Mouse (Mus musculus) thymus, adult 2 months (tissue): ENCODE results near the gene Phc2. TPM values are rescaled to one million over a fixed set of nuclear protein-coding genes. Genes with fewer than 3 reads are reported as not detected.

ENCODE experiments used
- DNase-seq: peaks from one replicate; pipeline ENCODE4 v3.0.0; 2021
- H3K27ac ChIP-seq: fragments of 200-500 bp; 2 replicates; pipeline ENCODE4 v1.5.1; 2012; ENCODE audit warnings: low read length, control low read depth; ENCODE audit not compliant: control insufficient read depth, insufficient read depth
- H3K27me3 ChIP-seq: fragments of 200-500 bp; 2 replicates; pipeline ENCODE4 v1.6.1; 2012; ENCODE audit warnings: mild to moderate bottlenecking, low read length, moderate library complexity, mixed read lengths; ENCODE audit not compliant: control insufficient read depth, insufficient read depth
- H3K36me3 ChIP-seq: fragments of 200-500 bp; 2 replicates; pipeline ENCODE4 v1.6.1; 2012; ENCODE audit warnings: mild to moderate bottlenecking, low read length, moderate library complexity; ENCODE audit not compliant: control insufficient read depth, insufficient read depth
- H3K4me1 ChIP-seq: fragments of 200-500 bp; replicated peaks from 2 replicates; pipeline ENCODE4 v1.6.1; 2012; ENCODE audit warnings: low read length; ENCODE audit not compliant: control insufficient read depth, insufficient read depth
- H3K4me3 ChIP-seq: fragments of 200-500 bp; 2 replicates; pipeline ENCODE4 v1.5.1; 2012; ENCODE audit warnings: mild to moderate bottlenecking, low read length, control low read depth, moderate library complexity; ENCODE audit not compliant: control insufficient read depth, insufficient read depth
- CTCF ChIP-seq: fragments of 200-500 bp; IDR thresholded peaks from 2 replicates; pipeline ENCODE4 v1.5.1; 2012; ENCODE audit warnings: mild to moderate bottlenecking, control low read depth, low read length, moderate library complexity, borderline replicate concordance; ENCODE audit not compliant: control insufficient read depth, poor library complexity, insufficient read depth; ENCODE audit errors: extremely low read depth
- POLR2A ChIP-seq: fragments of 200-500 bp; IDR thresholded peaks from 2 replicates; pipeline ENCODE4 v1.6.1; 2012; ENCODE audit warnings: mild to moderate bottlenecking, low read length, control low read depth, moderate library complexity; ENCODE audit not compliant: control insufficient read depth, poor library complexity, insufficient read depth; ENCODE audit errors: extremely low read depth
- WGBS: fragments of 180-500 bp; shearing (Covaris S2); methylation state at CpG from one replicate; pipeline ENCODE4 v1.1.7; 2018; 5-methylcytosine and 5-hydroxymethylcytosine counted together
- polyA plus RNA-seq: library from polyadenylated mRNA; depleted of rRNA; stranded (reverse); fragments of >200 nt; gene quantifications from 2 replicates; pipeline ENCODE4 v1.2.3, GENCODE M21; 2012

Gene Phc2
- polyA plus RNA-seq, 1 experiment: 139 TPM

DNA sequence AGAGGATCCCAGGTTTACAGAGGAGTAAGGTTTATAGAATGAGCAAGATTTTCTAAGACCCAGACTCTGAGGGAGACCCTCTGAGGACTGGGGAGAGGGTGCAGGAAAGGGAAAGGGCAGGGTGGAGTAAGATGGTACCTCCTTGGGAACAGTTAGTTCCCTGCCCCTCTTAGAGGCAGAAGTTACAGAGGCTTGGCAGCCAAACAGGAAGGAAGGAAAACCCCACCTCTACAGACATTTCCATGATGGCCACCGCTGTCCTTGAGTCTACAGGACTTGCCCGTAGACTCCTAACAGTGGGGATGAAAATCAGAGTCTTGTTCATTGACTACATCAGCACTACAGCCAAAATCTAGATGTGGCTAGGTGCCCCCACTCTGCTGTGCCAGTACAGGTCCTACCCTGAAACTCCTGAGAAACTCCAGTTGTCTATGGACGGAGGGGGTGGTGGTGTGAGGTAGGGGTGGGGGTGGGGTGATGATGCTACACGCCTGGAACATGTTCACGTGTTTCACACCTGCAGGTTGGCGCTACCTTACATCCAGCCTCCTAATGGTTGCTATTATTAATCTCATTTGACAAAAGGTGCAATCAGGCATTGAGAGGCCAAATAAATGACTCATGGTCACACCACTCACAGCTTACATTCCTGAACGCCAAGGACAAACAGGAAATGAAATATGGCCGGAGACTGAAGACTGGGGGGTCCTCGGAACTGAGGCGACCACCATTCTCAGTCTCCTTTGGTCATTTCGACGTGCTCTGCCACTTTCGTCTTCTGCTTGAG, 115.3 kb downstream of the Phc2 start:
- Histone ChIP-seq H3K4me3 (no peak overlapping the region), H3K36me3 (peaks cover 13% of the 10 kb centered on the region), H3K4me1 (no peaks in the 10 kb centered on the region), H3K27me3 (no peaks in the 10 kb centered on the region), H3K27ac (no peak overlapping the region)
- no peak for DNase-seq
- TF ChIP-seq CTCF (no peak), POLR2A (no peak)
- 76% methylated on average over 13 of the region's 13 CpGs for WGBS

- WGBS: 85% methylated on average over 5 of the region's 5 CpGs
- no peak overlapping the region for H3K4me3 ChIP-seq
Measured at GRCm38 (mm10) chr4:128770698-128771097, 116.2 kb downstream of the Phc2 start.

GRCm38 (mm10) chr4:128773820-128774219, 119.3 kb downstream of the Phc2 start:
- TF ChIP-seq POLR2A (no peak), CTCF (no peak)
- Histone ChIP-seq H3K27ac (no peak overlapping the region), H3K4me3 (no peak overlapping the region), H3K4me1 (no peaks in the 10 kb centered on the region), H3K27me3 (no peaks in the 10 kb centered on the region), H3K36me3 (peaks cover 31% of the 10 kb centered on the region)
- 96% methylated on average over 11 of the region's 11 CpGs for WGBS
- no peak for DNase-seq

More at GRCm38 (mm10) chr4:128770698-128771097, 116.2 kb downstream of the Phc2 start:
- Histone ChIP-seq H3K4me1 (no peaks in the 10 kb centered on the region), H3K36me3 (peaks cover 13% of the 10 kb centered on the region), H3K27ac (no peak overlapping the region), H3K27me3 (no peaks in the 10 kb centered on the region)
- DNase-seq: no peak
- no peak for TF ChIP-seq POLR2A
- TF ChIP-seq CTCF: no peak

DNA sequence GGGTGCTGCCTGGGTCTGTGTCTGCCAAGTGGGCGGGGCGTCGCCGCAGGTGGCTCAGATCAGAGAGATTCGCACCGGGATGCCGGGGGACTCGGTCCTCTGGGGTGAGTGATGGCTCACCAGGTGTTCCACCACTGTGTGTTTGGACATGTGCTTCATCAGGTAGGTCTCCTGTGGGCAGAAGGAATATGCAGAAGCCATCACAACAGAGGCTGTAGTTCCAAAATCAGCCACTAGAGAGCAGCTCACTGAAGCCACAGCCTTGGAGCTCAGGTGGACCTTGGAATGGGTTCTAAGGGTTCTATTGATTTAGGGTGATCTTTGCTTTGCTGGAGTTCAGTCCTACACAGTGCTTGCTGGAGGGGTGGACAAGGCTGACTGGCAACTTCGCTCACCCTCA, 120.0 kb downstream of the Phc2 start:
- 92% methylated on average over 9 of the region's 9 CpGs for WGBS
- Histone ChIP-seq H3K4me3 (no peak overlapping the region), H3K36me3 (peaks cover 31% of the 10 kb centered on the region), H3K27me3 (no peaks in the 10 kb centered on the region), H3K27ac (no peak overlapping the region), H3K4me1 (no peaks in the 10 kb centered on the region)
- DNase-seq: peak; percentile 54
- TF ChIP-seq POLR2A (no peak), CTCF (0 out of 2 replicates have a peak, but pooled peaks have one; percentile 32)

DNA sequence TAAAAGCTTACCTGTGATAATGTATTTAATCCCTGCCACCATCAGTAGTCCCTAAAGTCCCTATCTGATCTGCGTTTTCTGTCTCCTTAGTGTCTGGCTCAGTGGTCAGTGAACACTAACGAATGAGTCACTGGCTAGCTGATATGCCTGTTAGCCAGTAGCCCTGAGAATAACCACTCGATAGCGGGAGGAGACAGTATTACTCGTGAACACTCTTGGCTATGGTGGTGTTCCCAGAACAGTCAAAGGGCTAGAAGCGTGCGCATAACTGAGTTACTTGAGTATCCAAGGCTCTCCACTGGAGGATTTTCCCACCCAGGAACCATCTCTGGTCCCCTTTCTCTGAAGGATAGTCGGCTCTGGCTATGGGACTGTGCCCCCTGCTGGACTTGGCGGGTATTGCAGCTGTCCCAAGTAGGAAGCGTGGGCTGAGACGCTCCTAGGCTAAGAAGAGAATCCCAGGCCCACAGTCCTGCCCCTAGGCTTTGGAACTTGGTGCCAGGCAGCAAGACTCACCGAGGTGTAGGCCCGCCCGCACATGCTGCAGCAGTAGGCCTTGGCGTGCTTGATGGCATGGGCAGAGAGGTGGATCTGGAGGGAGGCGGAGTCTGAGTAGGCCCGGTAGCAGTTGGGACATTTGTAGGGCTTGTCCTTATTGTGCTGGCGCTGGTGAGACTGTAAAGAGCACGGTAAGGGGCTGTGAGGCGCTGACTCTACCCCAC, 122.2 kb downstream of the Phc2 start:
- Histone ChIP-seq H3K27me3 (no peaks in the 10 kb centered on the region), H3K36me3 (peaks cover 33% of the 10 kb centered on the region), H3K27ac (no peak overlapping the region), H3K4me1 (no peaks in the 10 kb centered on the region), H3K4me3 (no peak overlapping the region)
- peak; percentile 75 for DNase-seq
- 77% methylated on average over 20 of the region's 20 CpGs for WGBS
- TF ChIP-seq POLR2A (no peak), CTCF (peak; percentile 96)

GRCm38 (mm10) chr4:128777593-128777992, 123.1 kb downstream of the Phc2 start:
- H3K4me3 ChIP-seq: no peak overlapping the region
- WGBS: 96% methylated on average over 11 of the region's 11 CpGs
- H3K27me3 ChIP-seq: no peaks in the 10 kb centered on the region
- no peaks in the 10 kb centered on the region for H3K4me1 ChIP-seq
- no peak for DNase-seq
- TF ChIP-seq CTCF: no peak
- H3K27ac ChIP-seq: no peak overlapping the region
- H3K36me3 ChIP-seq: peaks cover 41% of the 10 kb centered on the region
